Mouse (Mus musculus): ENCODE data around the gene Vopp1. TPM values are rescaled to one million over a fixed set of nuclear protein-coding genes. Genes with fewer than 3 reads are reported as not detected.
"Not testable (repeated sequence)": the region's sequence is repeated elsewhere in the genome, so short reads cannot be mapped to it uniquely, and the experiment has no call there.

Vopp1 gene
- polyA plus RNA-seq, 1 experiment from 2014 or later, result 59.8 TPM

GRCm38 (mm10) chr6:57805218-57806069 is 19.5 kb downstream of the Vopp1 start:
- 92% methylated on average over 5 of the region's 5 CpGs for WGBS
- no peak for DNase-seq (ENCODE audit: extremely low spot score, low spot score)

GRCm38 (mm10) chr6:57803130-57803529 is 21.8 kb downstream of the Vopp1 start:
- no peaks in the 10 kb centered on the region for H3K4me1 ChIP-seq
- DNase-seq (ENCODE audit: extremely low spot score, low spot score), result no peak
- H3K27me3 ChIP-seq (ENCODE audit: poor library complexity, severe bottlenecking), result no peaks in the 10 kb centered on the region
- H3K9me3 ChIP-seq, result no peaks in the 10 kb centered on the region; the same call in 1 of the 2 replicates
- H3K36me3 ChIP-seq (replicated peaks), result peaks cover 24% of the 10 kb centered on the region; the same call in 1 of the 2 replicates
- H3K4me3 ChIP-seq, result no peak overlapping the region
- no peak overlapping the region for H3K27ac ChIP-seq
- 88% methylated on average over 2 of the region's 2 CpGs for WGBS

More at GRCm38 (mm10) chr6:57805218-57806069, 19.5 kb downstream of the Vopp1 start:
- H3K9me3 ChIP-seq, result peaks cover 3% of the 10 kb centered on the region; the same call in 1 of the 2 replicates
- H3K4me1 ChIP-seq, result no peaks in the 10 kb centered on the region
- no peak overlapping the region for H3K27ac ChIP-seq
- H3K27me3 ChIP-seq (ENCODE audit: poor library complexity, severe bottlenecking), result no peaks in the 10 kb centered on the region
- peaks cover 32% of the 10 kb centered on the region for H3K36me3 ChIP-seq (replicated peaks)
- H3K4me3 ChIP-seq, result no peak overlapping the region

- 95% methylated on average over 1 of the region's 1 CpGs for WGBS
Observed at GRCm38 (mm10) chr6:57798986-57799385, 26.0 kb downstream of the Vopp1 start.

GRCm38 (mm10) chr6:57796853-57797423 is 28.0 kb downstream of the Vopp1 start:
- 92% methylated on average over 3 of the region's 3 CpGs for WGBS
- Histone ChIP-seq H3K27ac (no peak overlapping the region), H3K4me3 (no peak overlapping the region), H3K36me3 (replicated peaks) (peaks cover 13% of the 10 kb centered on the region; the same call in 1 of the 2 replicates), H3K4me1 (peaks cover 3% of the 10 kb centered on the region; the same call in 1 of the 2 replicates), H3K27me3 (ENCODE audit: poor library complexity, severe bottlenecking) (no peaks in the 10 kb centered on the region), H3K9me3 (no peaks in the 10 kb centered on the region; the same call in 1 of the 2 replicates)
- no peak for DNase-seq (ENCODE audit: extremely low spot score, low spot score)

More at GRCm38 (mm10) chr6:57798986-57799385, 26.0 kb downstream of the Vopp1 start:
- Histone ChIP-seq H3K36me3 (replicated peaks) (peaks cover 19% of the 10 kb centered on the region; the same call in 1 of the 2 replicates), H3K4me3 (no peak overlapping the region), H3K27ac (no peak overlapping the region), H3K27me3 (ENCODE audit: poor library complexity, severe bottlenecking) (no peaks in the 10 kb centered on the region), H3K9me3 (no peaks in the 10 kb centered on the region; the same call in 1 of the 2 replicates), H3K4me1 (peaks cover 3% of the 10 kb centered on the region; the same call in 1 of the 2 replicates)
- DNase-seq (ENCODE audit: extremely low spot score, low spot score), result no peak

GRCm38 (mm10) chr6:57795835-57796234 is 29.1 kb downstream of the Vopp1 start:
- H3K4me3 ChIP-seq, result no peak overlapping the region
- H3K9me3 ChIP-seq, result no peaks in the 10 kb centered on the region; the same call in 1 of the 2 replicates
- H3K27me3 ChIP-seq (ENCODE audit: poor library complexity, severe bottlenecking), result no peaks in the 10 kb centered on the region
- 68% methylated on average over 3 of the region's 3 CpGs for WGBS
- DNase-seq (ENCODE audit: extremely low spot score, low spot score), result no peak
- no peak overlapping the region for H3K27ac ChIP-seq
- H3K36me3 ChIP-seq (replicated peaks), result 0 out of 2 replicates have a peak, but pooled peaks cover 7% of the 10 kb centered on the region
- H3K4me1 ChIP-seq, result peaks cover 3% of the 10 kb centered on the region; the same call in 1 of the 2 replicates

GRCm38 (mm10) chr6:57792821-57793220 is 32.1 kb downstream of the Vopp1 start:
- DNase-seq (ENCODE audit: extremely low spot score, low spot score); H3K27ac ChIP-seq; H3K4me3 ChIP-seq; H3K27me3 ChIP-seq (ENCODE audit: poor library complexity, severe bottlenecking); H3K4me1 ChIP-seq; H3K9me3 ChIP-seq: not testable (repeated sequence)
- 80% methylated on average over 9 of the region's 9 CpGs for WGBS
- H3K36me3 ChIP-seq (replicated peaks), result peaks cover 20% of the 10 kb centered on the region

GRCm38 (mm10) chr6:57790542-57790941 is 34.4 kb downstream of the Vopp1 start:
- Histone ChIP-seq H3K4me1 (no peaks in the 10 kb centered on the region), H3K36me3 (replicated peaks) (peaks cover 25% of the 10 kb centered on the region), H3K9me3 (no peaks in the 10 kb centered on the region), H3K4me3 (no peak overlapping the region), H3K27ac (no peak overlapping the region), H3K27me3 (ENCODE audit: poor library complexity, severe bottlenecking) (no peaks in the 10 kb centered on the region)
- DNase-seq (ENCODE audit: extremely low spot score, low spot score), result no peak
- 92% methylated on average over 4 of the region's 4 CpGs for WGBS

GRCm38 (mm10) chr6:57787376-57787775 is 37.6 kb downstream of the Vopp1 start:
- Histone ChIP-seq H3K4me1 (no peaks in the 10 kb centered on the region), H3K27ac (no peak overlapping the region), H3K27me3 (ENCODE audit: poor library complexity, severe bottlenecking) (no peaks in the 10 kb centered on the region), H3K9me3 (no peaks in the 10 kb centered on the region), H3K4me3 (no peak overlapping the region), H3K36me3 (replicated peaks) (peaks cover 29% of the 10 kb centered on the region)
- DNase-seq (ENCODE audit: extremely low spot score, low spot score), result no peak
- WGBS, result 94% methylated on average over 6 of the region's 6 CpGs

GRCm38 (mm10) chr6:57784251-57784650 is 40.7 kb downstream of the Vopp1 start:
- Histone ChIP-seq H3K4me3 (no peak overlapping the region), H3K27me3 (ENCODE audit: poor library complexity, severe bottlenecking) (no peaks in the 10 kb centered on the region)
- 96% methylated on average over 1 of the region's 1 CpGs for WGBS

GRCm38 (mm10) chr6:57782658-57783057 is 42.3 kb downstream of the Vopp1 start:
- H3K4me3 ChIP-seq, result no peak overlapping the region
- no peaks in the 10 kb centered on the region for H3K9me3 ChIP-seq
- H3K36me3 ChIP-seq (replicated peaks), result peaks cover 16% of the 10 kb centered on the region
- WGBS, result 93% methylated on average over 1 of the region's 1 CpGs
- no peaks in the 10 kb centered on the region for H3K27me3 ChIP-seq (ENCODE audit: poor library complexity, severe bottlenecking)
- H3K4me1 ChIP-seq, result no peaks in the 10 kb centered on the region
- no peak overlapping the region for H3K27ac ChIP-seq
- DNase-seq (ENCODE audit: extremely low spot score, low spot score), result no peak

More at GRCm38 (mm10) chr6:57784251-57784650, 40.7 kb downstream of the Vopp1 start:
- DNase-seq (ENCODE audit: extremely low spot score, low spot score), result no peak
- no peaks in the 10 kb centered on the region for H3K9me3 ChIP-seq
- no peak overlapping the region for H3K27ac ChIP-seq
- H3K4me1 ChIP-seq, result no peaks in the 10 kb centered on the region
- peaks cover 27% of the 10 kb centered on the region for H3K36me3 ChIP-seq (replicated peaks)

GRCm38 (mm10) chr6:57780359-57780758 is 44.6 kb downstream of the Vopp1 start:
- H3K4me1 ChIP-seq, result no peaks in the 10 kb centered on the region
- H3K27ac ChIP-seq, result no peak overlapping the region
- H3K27me3 ChIP-seq (ENCODE audit: poor library complexity, severe bottlenecking), result no peaks in the 10 kb centered on the region
- DNase-seq (ENCODE audit: extremely low spot score, low spot score), result no peak
- no peaks in the 10 kb centered on the region for H3K9me3 ChIP-seq
- H3K4me3 ChIP-seq, result no peak overlapping the region
- 93% methylated on average over 3 of the region's 3 CpGs for WGBS
- H3K36me3 ChIP-seq (replicated peaks), result peaks cover 21% of the 10 kb centered on the region

- Histone ChIP-seq H3K27ac (no peak overlapping the region), H3K36me3 (replicated peaks) (peaks cover 62% of the 10 kb centered on the region), H3K27me3 (ENCODE audit: poor library complexity, severe bottlenecking) (no peaks in the 10 kb centered on the region), H3K4me3 (no peak overlapping the region), H3K9me3 (no peaks in the 10 kb centered on the region), H3K4me1 (no peaks in the 10 kb centered on the region)
- WGBS, result 83% methylated on average over 1 of the region's 1 CpGs
- no peak for DNase-seq (ENCODE audit: extremely low spot score, low spot score)
Observed at GRCm38 (mm10) chr6:57773792-57774191, 51.2 kb downstream of the Vopp1 start.
